Mouse (Mus musculus) liver, embryonic 13.5 days (tissue): ENCODE measurements at regions not wholly inside any gene's neighbourhood (a gene's known extent, or its start where the extent isn't known, plus 50 kb on each side); places are given as distances from the start of the nearest gene placed in this dataset.

Experiments used
- ATAC-seq: fragments of 200-750 bp; cut with Nextera tagmentation; 2 replicates; pipeline ENCODE4 v1.8.0; 2017; ENCODE audit warnings: low read depth, mild to moderate bottlenecking, moderate number of reproducible peaks, moderate library complexity
- DNase-seq: peaks from one replicate; pipeline ENCODE4 v3.0.0; 2022
- H3K27ac ChIP-seq: fragments of 300-500 bp; sonication (generic); 2 replicates; pipeline ENCODE4 v1.5.1; 2015; ENCODE audit warnings: moderate library complexity, mild to moderate bottlenecking, inconsistent platforms
- H3K27me3 ChIP-seq: fragments of 300-500 bp; sonication (generic); 2 replicates; pipeline ENCODE4 v1.6.1; 2015; ENCODE audit warnings: mild to moderate bottlenecking, inconsistent platforms
- H3K36me3 ChIP-seq: fragments of 300-500 bp; sonication (generic); 2 replicates; pipeline ENCODE4 v1.6.1; 2015; ENCODE audit warnings: mild to moderate bottlenecking, inconsistent platforms
- H3K4me1 ChIP-seq: fragments of 300-500 bp; sonication (generic); replicated peaks from 2 replicates; pipeline ENCODE4 v1.6.1; 2015; ENCODE audit warnings: inconsistent platforms
- H3K4me2 ChIP-seq: fragments of 300-500 bp; sonication (generic); 2 replicates; pipeline ENCODE4 v1.6.1; 2015; ENCODE audit warnings: inconsistent platforms, mild to moderate bottlenecking, moderate library complexity
- H3K4me3 ChIP-seq: fragments of 300-500 bp; sonication (generic); replicated peaks from 2 replicates; pipeline ENCODE4 v1.5.1; 2015; ENCODE audit warnings: mild to moderate bottlenecking, inconsistent platforms
- H3K9ac ChIP-seq: fragments of 300-500 bp; sonication (generic); 2 replicates; pipeline ENCODE4 v1.6.1; 2015; ENCODE audit warnings: mild to moderate bottlenecking, inconsistent platforms
- H3K9me3 ChIP-seq: fragments of 300-500 bp; sonication (generic); replicated peaks from 2 replicates; pipeline ENCODE4 v1.6.1; 2016; ENCODE audit warnings: inconsistent platforms
- WGBS: fragments of 180-500 bp; shearing (Covaris S2); methylation state at CpG from one replicate; pipeline ENCODE4 v1.1.7; 2015; ENCODE audit not compliant: insufficient replicate concordance; 5-methylcytosine and 5-hydroxymethylcytosine counted together

- 0 out of 2 replicates have a peak overlapping the region, but pooled peaks have one; percentile 37 for H3K27ac ChIP-seq
- ATAC-seq = no peak
- 16% methylated on average over 5 of the region's 5 CpGs for WGBS
Observed at GRCm38 (mm10) chr10:96685991-96686601, 69.3 kb downstream of the Btg1 start.

GRCm38 (mm10) chr10:96686659-96687440, 70.0 kb downstream of the Btg1 start:
- 64% methylated on average over 6 of the region's 6 CpGs for WGBS
- no peaks in the 10 kb centered on the region for H3K27me3 ChIP-seq
- no peaks in the 10 kb centered on the region for H3K36me3 ChIP-seq
- no peak overlapping the region for H3K4me3 ChIP-seq
- DNase-seq (no peak), ATAC-seq (peak; percentile 47; the same call in 1 of the 2 replicates)
- H3K9me3 ChIP-seq = no peaks in the 10 kb centered on the region
- peaks cover 14% of the 10 kb centered on the region for H3K4me1 ChIP-seq
- H3K9ac ChIP-seq = no peak overlapping the region
- H3K4me2 ChIP-seq = no peak overlapping the region
- 0 out of 2 replicates have a peak overlapping the region, but pooled peaks have one; percentile 37 for H3K27ac ChIP-seq

More at GRCm38 (mm10) chr10:96685991-96686601, 69.3 kb downstream of the Btg1 start:
- Histone ChIP-seq H3K9ac (no peak overlapping the region), H3K27me3 (no peaks in the 10 kb centered on the region), H3K4me3 (no peak overlapping the region), H3K4me2 (peak overlapping the region; percentile 21; the same call in 1 of the 2 replicates), H3K4me1 (peaks cover 11% of the 10 kb centered on the region), H3K9me3 (no peaks in the 10 kb centered on the region), H3K36me3 (no peaks in the 10 kb centered on the region)
- peak; percentile 3 for DNase-seq

GRCm38 (mm10) chr10:96687441-96687772, 70.6 kb downstream of the Btg1 start:
- peaks cover 14% of the 10 kb centered on the region for H3K4me1 ChIP-seq
- no peak overlapping the region for H3K27ac ChIP-seq
- H3K4me2 ChIP-seq = no peak overlapping the region
- DNase-seq (no peak), ATAC-seq (no peak)
- H3K9me3 ChIP-seq = no peaks in the 10 kb centered on the region
- 74% methylated on average over 1 of the region's 1 CpGs for WGBS
- H3K9ac ChIP-seq = no peak overlapping the region
- no peaks in the 10 kb centered on the region for H3K27me3 ChIP-seq
- no peak overlapping the region for H3K4me3 ChIP-seq
- no peaks in the 10 kb centered on the region for H3K36me3 ChIP-seq

- no peaks in the 10 kb centered on the region for H3K36me3 ChIP-seq
- no peaks in the 10 kb centered on the region for H3K27me3 ChIP-seq
- H3K4me2 ChIP-seq = no peak overlapping the region
- H3K9me3 ChIP-seq = no peaks in the 10 kb centered on the region
- peaks cover 14% of the 10 kb centered on the region for H3K4me1 ChIP-seq
- no peak for ATAC-seq
- 45% methylated on average over 11 of the region's 11 CpGs for WGBS
- no peak for DNase-seq
- 0 out of 2 replicates have a peak overlapping the region, but pooled peaks have one; percentile 47 for H3K27ac ChIP-seq
- H3K9ac ChIP-seq = no peak overlapping the region
- no peak overlapping the region for H3K4me3 ChIP-seq
Observed at GRCm38 (mm10) chr10:96689976-96690867, 73.4 kb downstream of the Btg1 start.

GRCm38 (mm10) chr10:96690868-96691302, 74.1 kb downstream of the Btg1 start:
- H3K4me2 ChIP-seq = no peak overlapping the region
- 0 out of 2 replicates have a peak overlapping the region, but pooled peaks have one; percentile 47 for H3K27ac ChIP-seq
- no peak for DNase-seq
- H3K4me3 ChIP-seq = no peak overlapping the region
- no peak overlapping the region for H3K9ac ChIP-seq
- H3K36me3 ChIP-seq = no peaks in the 10 kb centered on the region
- no peaks in the 10 kb centered on the region for H3K9me3 ChIP-seq
- peaks cover 14% of the 10 kb centered on the region for H3K4me1 ChIP-seq
- H3K27me3 ChIP-seq = no peaks in the 10 kb centered on the region
- ATAC-seq = no peak
- 53% methylated on average over 2 of the region's 2 CpGs for WGBS

- H3K27me3 ChIP-seq = no peaks in the 10 kb centered on the region
- DNase-seq (no peak), ATAC-seq (no peak)
- H3K27ac ChIP-seq = no peak overlapping the region
- no peaks in the 10 kb centered on the region for H3K36me3 ChIP-seq
- 67% methylated on average over 6 of the region's 6 CpGs for WGBS
- H3K9ac ChIP-seq = no peak overlapping the region
- H3K4me2 ChIP-seq = no peak overlapping the region
- H3K9me3 ChIP-seq = no peaks in the 10 kb centered on the region
- peaks cover 14% of the 10 kb centered on the region for H3K4me1 ChIP-seq
- no peak overlapping the region for H3K4me3 ChIP-seq
Observed at GRCm38 (mm10) chr10:96691319-96691870, 74.6 kb downstream of the Btg1 start.

- Histone ChIP-seq H3K9me3 (no peaks in the 10 kb centered on the region), H3K9ac (no peak overlapping the region), H3K36me3 (no peaks in the 10 kb centered on the region), H3K4me2 (no peak overlapping the region), H3K27me3 (no peaks in the 10 kb centered on the region), H3K4me3 (no peak overlapping the region), H3K27ac (no peak overlapping the region), H3K4me1 (peaks cover 14% of the 10 kb centered on the region)
- ATAC-seq = no peak
- WGBS = 72% methylated on average over 7 of the region's 7 CpGs
- DNase-seq = no peak
Observed at GRCm38 (mm10) chr10:96692821-96693220, 76.0 kb downstream of the Btg1 start.

GRCm38 (mm10) chr10:96693766-96694165, 77.0 kb downstream of the Btg1 start:
- no peaks in the 10 kb centered on the region for H3K9me3 ChIP-seq
- H3K27ac ChIP-seq = no peak overlapping the region
- no peak for ATAC-seq
- no peak overlapping the region for H3K9ac ChIP-seq
- DNase-seq = no peak
- no peaks in the 10 kb centered on the region for H3K36me3 ChIP-seq
- H3K4me2 ChIP-seq = no peak overlapping the region
- WGBS = 65% methylated on average over 6 of the region's 6 CpGs
- peaks cover 11% of the 10 kb centered on the region for H3K4me1 ChIP-seq
- H3K27me3 ChIP-seq = no peaks in the 10 kb centered on the region
- H3K4me3 ChIP-seq = no peak overlapping the region

- H3K27me3 ChIP-seq = no peaks in the 10 kb centered on the region
- H3K9me3 ChIP-seq = no peaks in the 10 kb centered on the region
- ATAC-seq (no peak), DNase-seq (no peak)
- H3K4me3 ChIP-seq = no peak overlapping the region
- no peak overlapping the region for H3K4me2 ChIP-seq
- H3K4me1 ChIP-seq = 0 out of 2 replicates have a peak, but pooled peaks cover under 1% of the 10 kb centered on the region
- no peak overlapping the region for H3K27ac ChIP-seq
- no peak overlapping the region for H3K9ac ChIP-seq
- 78% methylated on average over 7 of the region's 7 CpGs for WGBS
- no peaks in the 10 kb centered on the region for H3K36me3 ChIP-seq
Observed at GRCm38 (mm10) chr10:96696571-96696970, 79.8 kb downstream of the Btg1 start.

- WGBS = 43% methylated on average over 3 of the region's 3 CpGs
- no peak overlapping the region for H3K9ac ChIP-seq
- H3K9me3 ChIP-seq = no peaks in the 10 kb centered on the region
- H3K4me3 ChIP-seq = no peak overlapping the region
- DNase-seq (no peak), ATAC-seq (no peak)
- no peak overlapping the region for H3K27ac ChIP-seq
- no peaks in the 10 kb centered on the region for H3K27me3 ChIP-seq
- H3K4me2 ChIP-seq = no peak overlapping the region
- H3K4me1 ChIP-seq = no peaks in the 10 kb centered on the region
- H3K36me3 ChIP-seq = no peaks in the 10 kb centered on the region
Observed at GRCm38 (mm10) chr10:96697781-96698180, 81.0 kb downstream of the Btg1 start.

- 54% methylated on average over 4 of the region's 4 CpGs for WGBS
- Histone ChIP-seq H3K27ac (no peak overlapping the region), H3K4me3 (no peak overlapping the region), H3K4me1 (no peaks in the 10 kb centered on the region), H3K9me3 (no peaks in the 10 kb centered on the region), H3K36me3 (no peaks in the 10 kb centered on the region), H3K4me2 (no peak overlapping the region), H3K9ac (no peak overlapping the region), H3K27me3 (no peaks in the 10 kb centered on the region)
- no peak for ATAC-seq
- DNase-seq = no peak
Observed at GRCm38 (mm10) chr10:96706656-96707055, 89.8 kb downstream of the Btg1 start.
